Mouse (Mus musculus): ENCODE results near the gene Gria3.

- TF ChIP-seq POLR2A (IDR thresholded peaks at IDR 0.05; ENCODE audit: insufficient read depth, low read length): no peak
- no peak for TF ChIP-seq CTCF (IDR thresholded peaks at IDR 0.05; ENCODE audit: low read depth, low read length)
Measured at GRCm38 (mm10) chrX:41406288-41406687, 5.6 kb downstream of the Gria3 start.

All from ES-Bruce4 (cell line).